Mouse (Mus musculus): ENCODE data around the gene Zyg11b.
A peak's percentile ranks its signal among the peaks of the same experiment; 100 is the strongest.

Zyg11b gene

GRCm38 (mm10) chr4:108196277-108196855 lies 104.5 kb downstream of the Zyg11b start:
- DNase-seq (ENCODE audit: low read depth, low spot score): peak; percentile 43

GRCm38 (mm10) chr4:108192821-108193323 lies 108.0 kb downstream of the Zyg11b start:
- no peak for DNase-seq (ENCODE audit: low read depth, low spot score)

- no peak for DNase-seq (ENCODE audit: low read depth, low spot score)
Observed at GRCm38 (mm10) chr4:108182278-108182677, 118.6 kb downstream of the Zyg11b start.
